Mouse (Mus musculus): ENCODE results near the gene Tigit.
A peak's percentile ranks its signal among the peaks of the same experiment; 100 is the strongest.

The Tigit gene

DNA sequence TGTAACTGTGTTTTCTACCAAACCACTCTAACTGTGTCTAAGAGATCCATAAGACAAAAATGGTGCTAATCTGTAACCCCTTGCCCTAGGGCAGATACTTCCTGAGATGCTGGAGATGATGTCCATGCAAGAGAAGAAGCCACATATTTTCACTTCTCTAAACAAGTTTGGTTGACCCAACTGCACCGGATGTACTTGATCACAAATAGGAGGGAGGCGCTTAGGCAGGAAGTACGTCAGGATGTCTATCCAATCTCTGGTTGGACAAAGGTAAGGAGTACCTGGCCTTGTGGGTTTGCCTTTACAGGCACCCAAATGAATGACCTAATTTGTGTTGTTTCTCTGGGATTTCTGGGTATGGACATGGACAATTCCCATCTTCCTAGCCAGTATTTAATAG, 4.3 kb upstream of the Tigit start:
- no peak for DNase-seq (ENCODE audit: low spot score in 2 of 2)

DNA sequence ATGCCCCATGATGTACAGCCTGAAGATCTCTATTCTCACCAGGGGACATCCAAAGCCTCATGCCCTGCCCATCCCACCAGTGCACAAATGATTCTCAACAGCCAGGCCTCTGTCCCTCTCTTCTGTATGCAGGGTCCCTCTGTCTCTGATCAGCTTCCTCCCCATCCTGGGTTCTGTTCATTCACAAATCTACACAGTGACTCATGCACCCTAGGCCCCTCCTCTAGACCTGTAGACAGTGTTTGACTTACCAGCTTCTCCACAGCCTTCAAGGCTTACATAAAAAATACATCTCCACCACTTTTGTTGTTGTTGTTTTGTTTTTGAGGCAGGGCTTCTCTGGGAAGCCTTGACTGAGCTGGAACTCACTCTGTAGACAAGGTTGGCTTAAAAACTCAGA, 915 bp upstream of the Tigit start:
- no peak for DNase-seq (ENCODE audit: low spot score in 2 of 2)

DNA sequence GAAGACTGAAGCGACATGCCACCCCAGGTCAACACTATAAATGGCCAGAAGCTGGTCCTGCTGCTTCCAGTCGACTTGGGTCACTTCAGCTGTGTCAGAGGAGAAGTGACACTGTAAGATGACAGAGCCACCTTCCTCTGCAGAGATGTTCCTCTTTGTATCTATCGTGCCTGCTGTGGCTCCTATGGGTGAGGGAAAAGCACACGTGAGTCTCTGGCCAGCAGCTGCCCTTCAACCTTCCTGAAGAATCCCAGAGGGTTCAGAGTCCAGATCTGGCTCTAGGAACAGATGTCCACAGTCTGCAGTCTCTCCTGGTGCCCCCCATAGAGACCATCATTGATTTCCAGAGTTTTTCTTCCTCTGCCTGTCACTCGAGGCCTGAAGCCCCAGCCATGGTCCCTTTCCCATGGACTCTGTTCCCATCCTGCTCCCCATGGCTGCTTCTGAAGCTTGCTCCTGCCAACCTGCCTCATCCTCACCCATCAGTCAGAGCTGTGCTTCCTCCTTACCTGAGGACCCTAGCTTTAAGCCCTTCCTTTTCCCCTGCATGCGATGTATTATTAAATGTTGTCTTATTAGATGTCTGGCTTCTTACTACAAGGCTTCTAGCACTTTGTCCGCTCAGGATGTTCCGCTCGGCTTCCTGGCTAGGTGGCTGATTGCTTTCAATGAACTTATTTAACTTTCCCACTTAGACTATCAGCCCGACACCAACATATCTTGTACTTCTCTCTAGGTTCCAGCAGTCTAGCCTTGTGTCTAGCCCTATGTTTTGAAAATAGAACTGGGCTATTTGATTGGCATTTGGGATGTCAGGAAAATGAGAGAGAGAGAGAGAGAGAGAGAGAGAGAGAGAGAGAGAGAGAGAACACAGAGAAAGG, 1.6 kb downstream of the Tigit start:
- DNase-seq (ENCODE audit: low spot score in 2 of 2) = no peak

DNA sequence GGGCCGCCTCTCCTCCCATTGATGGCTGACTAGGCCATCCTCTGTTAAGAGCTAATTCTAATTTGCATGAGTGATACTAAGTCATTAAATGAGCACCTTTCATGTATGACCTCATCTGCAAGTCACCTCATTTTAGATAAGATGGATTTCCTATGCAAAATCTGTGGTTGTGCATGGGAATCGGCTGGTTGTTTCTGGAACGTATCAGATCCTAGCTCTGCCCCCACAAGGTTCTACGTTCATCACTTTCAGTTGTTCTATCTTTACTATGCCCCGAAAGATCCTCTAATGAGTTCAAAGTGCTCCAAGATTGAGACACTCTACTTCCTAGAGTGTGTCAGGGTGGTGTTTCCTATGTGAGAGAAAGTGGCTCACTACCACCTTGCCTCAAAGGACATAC, 2.4 kb downstream of the Tigit start:
- DNase-seq (ENCODE audit: low spot score in 2 of 2) = no peak

DNA sequence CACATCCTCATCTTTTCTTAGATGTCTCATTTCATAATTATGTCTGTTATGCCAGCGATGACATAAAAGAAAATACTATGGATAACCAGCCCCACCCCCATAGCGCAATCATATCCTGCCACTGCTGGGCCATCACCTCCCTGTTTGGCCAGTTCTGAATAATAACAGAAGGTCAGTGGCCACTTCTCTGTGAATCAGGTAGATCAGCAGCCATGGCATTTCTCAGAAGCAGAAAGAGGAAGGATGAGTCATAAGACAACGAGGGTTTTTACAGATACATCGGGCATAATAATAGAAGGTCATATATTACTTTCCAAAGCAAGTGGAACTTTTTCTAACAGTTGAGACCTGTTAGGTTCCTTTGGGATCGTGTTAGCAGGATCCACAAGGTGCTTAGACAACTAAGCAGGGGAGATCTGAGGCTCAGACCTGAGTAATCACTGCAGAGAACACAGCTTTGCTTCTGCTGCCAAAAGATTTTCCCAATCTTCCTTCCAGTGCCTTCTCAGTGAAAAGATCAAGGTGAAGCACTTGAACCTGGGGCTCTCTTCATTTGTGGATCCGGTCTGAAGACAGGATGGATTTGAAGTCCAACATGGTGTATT, 8.7 kb downstream of the Tigit start:
- DNase-seq (ENCODE audit: low spot score in 2 of 2) = no peak

DNA sequence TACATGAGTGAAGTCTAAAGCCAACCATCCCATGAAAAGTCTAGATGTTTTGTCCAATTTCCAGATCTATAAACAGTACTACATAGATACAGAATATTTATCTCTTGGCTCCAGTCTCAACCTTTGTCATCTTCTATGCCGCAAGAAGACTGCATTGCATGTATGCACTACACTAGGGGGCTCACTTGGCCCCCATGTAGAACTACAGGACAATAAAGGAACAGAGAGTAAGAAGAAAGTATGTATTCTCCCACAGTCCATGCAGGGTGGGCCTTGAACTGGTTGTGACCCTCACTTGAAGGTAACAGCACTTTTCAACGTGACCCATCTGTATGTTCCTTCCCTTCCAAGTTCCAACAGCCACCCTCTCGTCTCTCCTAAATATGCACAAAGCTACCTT, 9.7 kb downstream of the Tigit start:
- DNase-seq (ENCODE audit: low spot score in 2 of 2) = no peak

DNA sequence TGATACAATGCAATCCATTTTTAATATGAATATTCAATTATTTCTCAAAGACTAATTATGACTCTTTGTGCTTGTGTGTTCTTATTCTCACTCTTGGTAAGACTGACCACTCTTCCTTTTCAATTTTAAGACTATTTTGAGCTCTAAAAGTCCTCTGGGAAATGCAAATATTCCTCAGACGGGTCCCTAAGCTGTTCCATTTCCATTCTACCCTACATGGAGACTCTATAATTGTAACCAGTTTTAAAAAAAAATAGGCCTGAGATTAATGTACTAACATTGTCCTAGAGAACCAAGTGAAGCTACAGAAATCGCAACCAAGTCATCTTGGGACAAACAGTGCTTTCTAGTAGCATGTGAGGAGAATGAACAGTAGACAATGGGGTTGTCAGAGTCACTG, 10.7 kb downstream of the Tigit start:
- no peak for DNase-seq (ENCODE audit: low spot score in 2 of 2)

DNA sequence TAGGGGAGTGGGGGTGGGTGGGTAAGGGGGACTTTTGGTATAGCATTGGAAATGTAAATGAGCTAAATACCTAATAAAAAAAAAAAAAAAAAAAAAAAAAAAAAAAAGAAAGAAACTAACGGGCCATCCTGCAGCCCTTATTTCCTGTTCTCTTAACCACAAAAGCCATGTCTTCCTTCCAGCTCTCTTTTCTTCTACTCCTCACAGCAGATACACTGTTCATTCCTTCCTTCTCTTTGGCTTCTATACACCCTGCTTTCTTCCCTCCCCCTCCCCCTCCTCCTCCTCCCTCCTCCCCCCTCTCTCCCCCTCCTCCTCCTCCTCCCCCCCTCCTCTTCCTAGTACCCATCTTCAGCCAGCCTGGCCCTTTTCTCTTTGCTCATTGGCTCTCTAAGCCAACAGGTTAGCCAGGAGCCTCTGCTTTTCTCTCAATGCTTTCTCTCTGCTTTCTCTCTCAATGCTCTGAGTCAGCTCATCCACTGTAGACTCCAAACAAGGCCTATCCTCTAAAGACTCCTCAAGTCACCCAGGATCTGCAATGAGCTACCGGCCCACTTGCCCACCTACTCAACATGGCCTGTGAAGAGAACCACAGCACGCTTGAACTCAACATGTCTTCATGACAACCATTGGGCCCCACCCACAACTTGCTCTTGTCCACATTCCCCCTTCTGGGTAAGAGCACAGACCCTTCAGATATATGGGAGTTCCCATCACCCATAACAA, 13.4 kb downstream of the Tigit start:
- peak in 1 of 2 experiments; percentile 44 for DNase-seq (ENCODE audit: low spot score in 2 of 2)

DNA sequence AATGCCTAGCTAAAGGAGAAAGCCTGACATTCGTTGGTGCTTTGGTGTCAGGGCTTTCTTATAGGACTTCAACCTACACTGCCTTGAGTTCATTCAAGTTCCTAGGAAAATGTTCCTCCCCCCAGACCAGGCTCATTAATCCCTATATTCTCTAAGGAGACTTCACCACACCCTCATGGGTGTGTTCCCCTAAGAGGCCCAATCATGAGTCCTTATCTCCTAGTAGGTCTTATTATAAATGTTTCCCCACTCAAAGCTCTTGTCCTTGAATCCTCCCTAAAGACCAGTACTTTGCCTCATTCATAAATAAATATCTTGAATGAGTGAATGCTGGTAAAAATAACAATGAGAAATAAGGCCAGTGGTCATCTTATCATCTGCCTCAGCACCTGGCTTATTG, 16.3 kb downstream of the Tigit start:
- DNase-seq (ENCODE audit: low spot score in 2 of 2) = no peak

DNA sequence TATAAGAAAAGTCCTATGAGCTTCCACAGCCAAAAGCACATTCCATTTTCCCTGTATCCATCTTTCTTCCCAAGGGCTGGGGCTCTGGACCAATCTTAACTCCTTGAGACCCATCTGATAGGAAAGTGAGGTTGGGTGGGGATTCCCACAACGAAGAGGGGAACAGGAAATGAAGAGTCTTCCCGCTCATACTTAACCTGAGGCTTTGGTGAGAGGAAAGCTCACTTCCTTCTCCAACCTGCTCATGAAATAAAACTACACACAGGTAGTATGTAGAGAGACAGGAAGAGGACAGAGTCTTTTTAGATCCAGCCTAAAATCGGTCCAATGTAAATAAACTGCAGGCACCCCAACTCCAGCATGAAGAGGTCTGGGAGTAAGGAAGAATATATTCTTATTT, 17.0 kb downstream of the Tigit start:
- no peak for DNase-seq (ENCODE audit: low spot score in 2 of 2)

DNA sequence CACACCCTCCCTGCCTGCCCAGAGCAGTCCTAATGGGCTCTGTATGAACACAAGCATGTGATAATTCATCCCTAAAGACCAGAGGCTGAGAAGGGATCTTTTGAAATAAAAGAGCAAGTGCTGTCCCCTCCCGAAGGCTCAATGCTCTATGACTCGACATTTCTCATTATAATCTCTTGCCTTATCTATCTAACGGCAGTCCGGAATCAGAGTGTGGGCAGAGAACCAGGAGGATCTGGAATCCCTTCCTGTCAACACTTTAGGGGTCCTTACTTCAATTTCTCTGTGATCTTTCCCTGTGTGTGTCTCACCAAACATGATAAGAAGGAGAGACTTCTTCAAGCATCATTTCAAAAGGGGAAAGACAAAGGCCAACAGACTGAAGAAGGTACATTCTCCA, 18.1 kb downstream of the Tigit start:
- DNase-seq (ENCODE audit: low spot score in 2 of 2) = peak in 1 of 2 experiments; percentile 16

DNA sequence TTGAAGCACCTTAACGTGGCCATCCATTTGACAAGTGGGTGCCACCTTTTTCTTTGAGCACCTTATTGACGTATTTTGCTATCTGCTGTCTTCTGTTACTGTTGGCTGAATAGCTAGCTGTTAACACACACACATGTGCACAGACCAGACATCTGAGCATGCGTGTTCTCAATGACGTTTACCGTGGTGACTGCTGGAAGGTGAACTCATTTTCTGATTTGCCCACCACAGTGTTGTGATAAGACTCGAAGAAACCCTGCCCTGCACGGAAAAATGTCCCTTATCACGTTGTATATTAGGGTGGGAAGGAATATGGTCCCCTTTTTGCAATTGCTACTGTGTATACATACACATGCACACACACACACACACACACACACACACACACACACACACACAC, 22.7 kb downstream of the Tigit start:
- no peak for DNase-seq (ENCODE audit: low spot score in 2 of 2)

DNA sequence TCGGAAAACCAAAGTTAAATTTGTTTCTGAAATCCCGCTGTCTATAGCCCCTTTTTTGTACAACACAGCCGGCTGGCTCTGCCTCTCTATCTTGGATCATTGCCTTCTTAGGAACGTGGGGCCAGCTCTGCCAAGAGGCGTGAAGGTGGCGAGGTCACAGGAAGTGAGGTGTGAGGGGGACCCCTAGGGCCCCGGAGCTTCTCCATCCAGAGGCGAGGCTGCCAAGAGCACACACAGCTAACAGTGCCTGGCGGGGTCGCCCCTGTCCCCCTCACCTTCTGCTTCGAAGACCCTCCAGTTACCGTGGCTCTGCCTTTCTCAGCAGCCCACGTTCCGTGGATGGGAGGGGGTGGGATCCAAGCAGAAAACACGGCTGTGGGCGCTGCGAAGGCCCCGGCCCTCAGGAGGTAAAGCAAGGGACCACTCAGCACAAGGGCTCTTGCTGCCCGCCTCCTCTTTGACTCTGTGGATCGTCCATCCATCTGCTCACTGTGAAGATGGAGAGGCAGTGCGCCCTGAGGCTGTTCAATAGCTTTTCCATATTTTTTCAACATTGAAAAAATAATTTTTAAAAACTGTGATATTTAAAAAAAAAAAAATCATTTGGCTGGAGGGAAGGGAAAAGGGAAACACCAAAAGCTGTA, 25.4 kb downstream of the Tigit start:
- DNase-seq (ENCODE audit: low spot score in 2 of 2) = no peak

DNA sequence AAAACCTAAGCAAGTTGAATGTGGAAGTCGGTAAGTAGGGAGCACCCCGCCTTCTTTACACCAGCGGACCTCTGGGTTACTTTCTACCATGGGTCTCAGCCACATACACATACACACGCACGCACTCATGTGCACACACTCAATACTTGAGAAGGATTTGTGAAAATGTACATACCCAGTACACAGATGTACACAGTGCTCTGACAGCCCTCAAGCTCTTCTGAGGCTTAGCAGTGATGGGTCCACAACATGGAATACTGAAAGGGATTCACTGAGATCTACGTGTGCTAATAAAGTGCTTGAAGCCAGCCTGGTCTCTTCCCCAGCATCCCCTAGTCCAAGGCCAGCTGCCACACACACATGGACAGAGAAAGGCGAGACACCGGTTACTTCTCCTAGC, 26.7 kb downstream of the Tigit start:
- no peak for DNase-seq (ENCODE audit: low spot score in 2 of 2)

DNA sequence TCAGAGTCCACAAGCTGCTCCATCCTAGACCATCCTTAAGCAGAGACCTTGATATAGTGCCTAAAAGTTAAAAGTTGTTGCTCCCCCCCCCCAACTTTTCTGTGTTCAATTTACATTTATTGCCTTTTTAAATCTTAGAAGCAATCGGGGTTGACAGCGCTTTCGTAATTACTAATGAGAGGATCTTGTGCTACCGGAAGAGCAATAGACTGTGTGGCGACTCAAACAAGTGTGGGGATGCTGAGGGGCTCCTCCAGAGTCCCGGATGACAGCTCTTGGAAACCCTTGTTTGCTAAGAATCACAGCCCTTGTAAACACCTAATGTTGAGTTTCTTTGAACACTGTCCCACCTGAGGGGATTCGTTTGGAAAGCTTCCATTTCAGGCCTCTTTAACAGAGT, 29.9 kb downstream of the Tigit start:
- no peak for DNase-seq (ENCODE audit: low spot score in 2 of 2)

DNA sequence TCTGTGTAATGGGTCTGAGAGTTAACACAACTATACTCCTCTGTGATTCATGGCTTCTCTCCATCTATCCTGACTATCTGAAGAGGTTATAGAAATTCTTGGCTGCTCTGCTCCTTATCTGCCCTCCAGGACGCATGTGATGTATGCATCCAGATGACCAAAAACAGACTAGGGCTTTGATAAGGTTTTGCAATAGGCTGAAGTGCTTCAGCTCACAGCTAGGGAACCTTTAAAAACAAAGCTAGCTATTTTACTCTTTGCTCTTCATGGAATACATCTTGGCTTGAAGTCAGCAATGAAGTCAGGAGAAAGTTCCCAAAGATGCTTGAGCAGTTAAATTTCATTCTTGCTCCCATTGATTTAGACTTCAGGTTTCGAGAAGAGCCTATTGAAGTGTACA, 32.2 kb downstream of the Tigit start:
- no peak for DNase-seq (ENCODE audit: low spot score in 2 of 2)

DNA sequence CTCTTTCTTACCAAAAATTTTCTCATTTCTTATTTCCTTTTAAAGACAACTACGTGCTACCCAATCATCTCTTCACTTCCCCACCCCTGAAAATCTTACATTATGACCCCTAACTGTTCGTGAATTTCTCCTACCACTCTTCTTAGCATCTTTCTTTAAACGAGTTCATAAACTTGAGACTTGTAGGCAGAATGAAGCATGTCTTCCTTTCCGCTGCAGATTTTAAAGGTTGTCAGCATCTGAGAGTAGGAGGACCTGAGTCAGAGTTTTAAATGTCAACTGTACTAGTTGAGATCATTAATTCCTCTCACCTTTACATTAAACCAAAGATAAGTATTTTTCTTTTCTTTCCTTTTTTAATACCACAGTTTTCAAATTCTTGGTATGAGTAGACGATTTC, 35.3 kb downstream of the Tigit start:
- DNase-seq (ENCODE audit: low spot score in 2 of 2) = no peak

DNA sequence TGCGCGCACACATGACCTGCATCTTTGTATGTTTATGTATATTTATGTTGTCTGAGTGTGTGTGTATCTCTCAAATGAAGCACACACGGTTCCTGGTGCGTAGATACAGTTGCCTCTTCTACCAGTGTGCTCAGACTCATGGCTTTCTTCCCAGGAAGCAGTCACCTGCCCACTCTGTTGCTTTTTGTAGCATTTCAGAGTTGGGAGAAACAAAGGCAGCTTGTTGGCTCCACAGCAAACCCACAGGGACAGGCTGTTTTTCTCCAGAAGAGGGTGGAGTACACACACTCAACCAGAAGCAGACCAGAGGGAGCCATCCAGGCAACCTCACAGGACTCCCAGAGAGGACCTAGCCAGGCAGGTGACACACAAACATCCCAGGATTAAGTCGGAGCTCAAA, 38.0 kb downstream of the Tigit start:
- no peak for DNase-seq (ENCODE audit: low spot score in 2 of 2)

DNA sequence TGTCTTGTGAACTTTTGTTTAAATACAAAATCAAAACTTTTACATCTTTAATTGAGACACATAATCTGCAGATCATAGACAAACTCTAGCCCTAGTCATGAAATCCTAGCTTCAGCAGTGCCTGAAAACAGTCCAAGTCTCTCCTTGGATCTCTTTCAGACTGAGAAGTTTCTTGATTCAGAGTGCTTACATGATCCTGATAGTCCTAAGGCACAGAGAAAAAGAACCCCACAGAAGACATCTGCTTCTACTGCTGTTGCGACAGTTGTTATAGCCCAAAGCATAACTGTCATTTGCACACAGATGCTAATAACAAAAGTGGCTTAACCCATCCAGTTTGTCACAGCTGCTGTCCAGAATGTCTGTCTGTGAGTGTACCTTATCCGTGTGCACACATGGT, 38.7 kb downstream of the Tigit start:
- DNase-seq (ENCODE audit: low spot score in 2 of 2) = no peak

DNA sequence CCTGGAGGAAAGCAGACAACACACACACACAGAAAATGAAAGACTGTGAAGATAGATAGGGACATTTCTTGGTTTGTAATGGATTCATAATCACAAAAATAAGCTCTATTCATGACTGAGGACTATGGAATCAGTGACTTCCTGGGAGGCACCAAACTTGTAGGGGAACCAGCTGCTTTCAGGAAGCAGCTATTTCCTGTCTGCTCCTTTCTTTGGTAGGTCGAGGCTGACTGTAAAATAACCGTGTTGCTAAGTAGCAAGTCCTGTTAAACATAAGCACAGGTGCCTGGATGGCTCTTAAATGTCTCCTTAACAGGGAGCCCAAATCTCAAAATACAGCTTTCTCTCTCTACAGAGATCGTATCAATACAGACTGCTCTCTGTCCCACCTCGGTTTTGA, 39.1 kb downstream of the Tigit start:
- DNase-seq (ENCODE audit: low spot score in 2 of 2) = no peak

DNA sequence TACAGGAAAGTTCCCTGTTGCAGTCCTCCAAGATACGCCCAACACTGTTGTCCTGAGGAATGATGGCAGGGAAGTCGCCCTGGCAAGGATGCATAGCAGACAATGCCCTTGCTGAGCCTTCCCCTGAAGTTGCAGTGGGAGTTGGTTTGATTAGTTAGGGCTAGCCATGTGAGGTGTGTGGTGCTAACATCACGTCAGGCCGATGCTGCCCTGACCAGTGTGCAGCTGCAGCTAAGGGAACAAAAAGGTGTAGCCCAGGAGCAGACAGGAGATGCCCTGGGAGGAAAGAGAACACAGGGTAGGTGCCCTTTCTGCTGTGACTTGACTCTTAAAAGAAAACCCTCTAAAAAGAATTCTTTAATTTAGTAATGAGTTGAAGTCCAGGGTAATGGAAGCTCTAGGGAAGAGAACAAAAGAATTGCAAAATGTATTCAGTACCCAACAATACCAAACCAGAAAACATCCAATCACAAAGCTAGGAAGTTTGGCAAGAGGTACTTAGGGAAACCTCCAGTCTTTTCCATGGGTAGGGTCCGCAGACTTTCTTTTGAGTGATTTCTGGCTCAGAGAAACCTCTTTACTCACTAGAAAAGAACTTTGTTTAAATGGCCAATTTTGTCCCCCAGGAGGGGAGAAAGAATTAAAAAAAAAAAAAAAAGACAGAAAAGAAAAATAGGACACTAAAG, 40.5 kb downstream of the Tigit start:
- DNase-seq (ENCODE audit: low spot score in 2 of 2) = no peak

DNA sequence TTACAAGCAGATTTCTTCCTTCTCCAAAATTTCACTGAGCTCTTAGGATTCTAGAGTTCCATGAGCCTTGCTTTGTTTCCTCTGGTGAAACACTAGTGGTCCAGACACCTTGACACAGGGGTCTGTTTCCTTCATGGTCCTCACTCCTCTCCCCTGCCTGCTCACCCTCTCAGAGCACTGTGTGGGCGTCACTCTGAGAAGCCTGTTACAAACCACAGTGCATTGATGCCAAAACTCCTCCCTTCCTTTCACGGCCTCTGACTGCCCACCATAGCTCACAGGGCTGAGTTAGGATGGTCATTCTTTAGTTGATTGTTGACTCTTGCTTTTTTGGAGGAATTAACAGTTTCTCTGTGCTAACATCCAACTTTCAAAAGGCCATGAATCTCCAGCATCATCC, 43.6 kb downstream of the Tigit start:
- DNase-seq (ENCODE audit: low spot score in 2 of 2) = no peak
